Mouse (Mus musculus): Measurements from ENCODE around the gene Nbeal2. TPM values are rescaled to one million over a fixed set of nuclear protein-coding genes. Genes with fewer than 3 reads are reported as not detected.

The Nbeal2 gene
- polyA plus RNA-seq (2015; fragmentation: Nextera tagmentation; extraction: Ambion mirVana), result 2.3 and 5.9 TPM in 2 replicates

DNA sequence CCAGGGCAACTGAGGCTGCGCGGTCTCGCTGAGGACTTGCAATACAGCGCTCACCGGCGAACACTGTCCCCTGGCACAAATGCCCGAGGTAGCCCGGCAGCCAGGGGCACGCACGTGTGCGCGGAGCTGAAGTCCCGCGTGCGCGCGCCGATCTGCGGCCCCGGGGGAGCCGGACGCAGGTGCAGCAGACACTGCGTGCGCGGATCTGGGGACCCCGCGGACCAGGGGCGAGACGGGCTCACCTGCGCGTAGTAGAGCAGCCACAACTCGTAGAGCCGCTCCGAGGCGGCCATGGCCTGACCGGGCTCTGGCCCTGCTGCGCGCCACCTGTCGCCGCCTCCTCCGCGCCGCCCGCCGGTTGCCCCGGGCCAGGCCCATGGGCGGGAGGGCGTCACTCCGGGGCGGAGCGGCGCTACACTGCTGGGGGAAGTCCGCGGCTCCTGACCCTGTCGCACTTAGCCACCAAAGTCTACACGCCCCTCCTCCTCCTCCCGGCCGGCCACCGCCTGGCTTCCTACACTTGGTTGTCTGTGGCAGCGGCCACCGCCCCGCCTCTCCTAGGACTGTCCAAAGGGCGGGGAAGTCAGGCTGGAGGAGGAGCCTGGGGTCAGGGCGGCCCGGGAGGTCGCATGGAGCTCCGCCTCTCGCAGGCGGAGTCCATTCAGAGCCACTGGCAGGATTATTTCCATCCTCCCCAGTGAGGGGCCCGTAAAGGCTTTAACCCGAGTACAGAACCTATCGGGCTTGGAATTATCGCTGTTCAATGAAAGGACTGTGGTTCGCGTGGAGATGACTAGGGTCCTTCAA lies at the start of gene Nbeal2:
Gene Nbeal2 (minus strand): TSS at position 507 of the 807 bp plus-strand sequence.
- 0% methylated on average over 66 of the region's 75 CpGs for WGBS
- Histone ChIP-seq H3K4me1 (replicated peaks; ENCODE audit: control insufficient read depth, insufficient read depth, low read length) (peaks cover 61% of the 10 kb centered on the region), H3K4me3 (replicated peaks; ENCODE audit: low read length) (peak within 1 kb of the TSS; percentile 68), H3K27me3 (replicated peaks; ENCODE audit: control insufficient read depth, insufficient read depth, low read length) (no peaks in the 10 kb centered on the region; the same call in 1 of the 2 replicates), H3K9me3 (ENCODE audit: control insufficient read depth, low read length) (no peaks in the 10 kb centered on the region), H3K27ac (ENCODE audit: low read length) (no peak within 1 kb of the TSS), H3K4me2 (ENCODE audit: low read length) (peak within 1 kb of the TSS; percentile 99), H3K9ac (replicated peaks; ENCODE audit: low read depth, low read length) (peak within 1 kb of the TSS; percentile 67), H3K36me3 (ENCODE audit: control insufficient read depth, insufficient read depth) (no peaks in the 10 kb centered on the region)
- ATAC-seq, result peak; percentile 32

DNA sequence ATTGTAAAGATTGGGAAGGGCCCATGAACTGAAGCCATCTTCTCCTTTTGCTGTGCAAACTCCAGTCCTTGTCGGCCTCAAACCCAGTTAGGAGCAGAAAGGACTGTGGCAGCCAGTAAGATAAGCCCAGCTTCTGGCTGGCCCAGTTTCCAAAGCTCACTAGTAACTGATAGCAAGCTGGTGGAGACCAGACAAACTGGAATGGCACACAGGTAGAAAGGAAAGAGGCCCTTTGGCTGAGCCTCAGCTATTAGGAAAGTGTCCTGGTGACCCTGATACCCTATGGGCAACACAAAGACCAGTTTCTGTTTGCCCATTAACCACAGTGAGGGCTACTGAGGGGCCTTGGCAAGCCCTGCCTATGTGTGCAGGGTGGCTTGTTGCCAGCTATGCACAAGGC lies 48.9 kb upstream of the Nbeal2 start:
- 92% methylated on average over 1 of the region's 1 CpGs for WGBS
- Histone ChIP-seq H3K4me1 (replicated peaks; ENCODE audit: control insufficient read depth, insufficient read depth, low read length) (no peaks in the 10 kb centered on the region), H3K9ac (replicated peaks; ENCODE audit: low read depth, low read length) (no peak overlapping the region), H3K9me3 (ENCODE audit: control insufficient read depth, low read length) (no peaks in the 10 kb centered on the region), H3K36me3 (ENCODE audit: control insufficient read depth, insufficient read depth) (no peaks in the 10 kb centered on the region), H3K4me2 (ENCODE audit: low read length) (no peak overlapping the region), H3K27ac (ENCODE audit: low read length) (no peak overlapping the region), H3K4me3 (replicated peaks; ENCODE audit: low read length) (no peak overlapping the region), H3K27me3 (replicated peaks; ENCODE audit: control insufficient read depth, insufficient read depth, low read length) (no peaks in the 10 kb centered on the region)
- ATAC-seq, result no peak

DNA sequence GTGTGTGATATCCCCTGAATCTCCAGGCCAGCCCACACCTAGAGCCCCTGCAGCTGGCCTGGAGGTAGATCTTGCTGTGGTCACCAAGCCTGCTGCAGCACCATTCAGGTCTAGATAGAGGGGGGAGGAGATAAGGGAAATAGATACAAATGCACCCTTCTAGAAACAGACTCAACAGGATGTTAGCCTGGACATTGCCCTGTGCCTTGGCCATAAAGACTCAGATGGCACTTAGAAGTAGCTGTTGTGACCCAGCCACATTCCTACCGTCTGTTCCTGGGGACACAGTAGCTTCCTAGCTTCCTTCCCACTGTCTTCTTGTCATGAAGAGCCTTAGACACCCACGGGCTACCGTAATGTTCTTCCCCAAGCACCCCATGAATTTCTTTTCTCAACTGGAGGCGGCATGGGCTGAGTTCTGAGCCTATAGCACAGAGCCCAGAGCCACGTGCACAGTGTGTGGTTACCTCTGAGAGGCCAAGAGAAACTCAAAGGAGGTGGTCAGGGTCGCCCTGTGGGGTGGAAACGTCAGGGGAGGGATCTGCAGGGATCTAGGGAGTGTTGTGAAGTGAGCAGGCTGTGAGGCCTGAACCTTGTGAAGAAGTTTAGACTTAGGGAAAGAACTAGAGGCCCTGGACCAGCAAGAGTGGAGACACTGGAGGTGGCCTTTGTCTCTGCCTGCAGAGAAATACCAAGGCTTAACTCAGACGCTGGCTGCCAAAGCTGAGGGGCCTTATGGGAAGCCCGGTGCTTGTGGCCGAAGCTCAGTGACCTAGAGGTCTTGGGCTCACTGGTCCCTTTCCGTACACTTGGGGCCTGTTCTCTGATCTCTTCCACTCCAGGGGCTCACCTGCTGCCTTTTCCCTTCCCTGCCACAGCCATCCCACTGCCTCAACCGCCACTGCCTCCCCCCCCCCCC lies 47.4 kb upstream of the Nbeal2 start:
- no peak overlapping the region for H3K4me3 ChIP-seq (replicated peaks; ENCODE audit: low read length)
- ATAC-seq, result no peak

DNA sequence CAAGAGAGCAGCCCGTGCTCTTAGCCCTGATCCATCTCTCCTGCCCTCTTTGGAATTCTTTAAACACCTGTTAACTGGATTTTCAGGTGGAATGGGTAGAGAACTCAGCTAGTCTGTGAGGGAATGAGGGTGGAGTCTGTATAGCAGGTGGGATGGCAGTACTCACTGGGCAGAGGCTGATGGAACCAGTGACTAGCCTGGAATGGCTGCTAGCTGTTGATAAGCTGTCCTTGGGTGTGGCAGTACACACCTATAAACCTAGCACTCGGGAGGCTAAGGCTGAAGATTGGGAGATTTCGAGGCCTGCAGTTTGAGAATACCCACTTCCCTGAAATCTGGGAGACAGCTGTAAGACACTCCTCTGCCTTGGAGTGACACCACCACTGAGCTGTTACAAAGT lies 45.6 kb upstream of the Nbeal2 start:
- Histone ChIP-seq H3K4me2 (ENCODE audit: low read length) (no peak overlapping the region), H3K27ac (ENCODE audit: low read length) (no peak overlapping the region), H3K4me3 (replicated peaks; ENCODE audit: low read length) (no peak overlapping the region), H3K36me3 (ENCODE audit: control insufficient read depth, insufficient read depth) (no peaks in the 10 kb centered on the region), H3K4me1 (replicated peaks; ENCODE audit: control insufficient read depth, insufficient read depth, low read length) (no peaks in the 10 kb centered on the region), H3K9ac (replicated peaks; ENCODE audit: low read depth, low read length) (no peak overlapping the region), H3K9me3 (ENCODE audit: control insufficient read depth, low read length) (no peaks in the 10 kb centered on the region), H3K27me3 (replicated peaks; ENCODE audit: control insufficient read depth, insufficient read depth, low read length) (no peaks in the 10 kb centered on the region)
- no peak for ATAC-seq
- 89% methylated on average over 3 of the region's 3 CpGs for WGBS

More for the DNA sequence above, 47.4 kb upstream of the Nbeal2 start:
- Histone ChIP-seq H3K9me3 (ENCODE audit: control insufficient read depth, low read length) (no peaks in the 10 kb centered on the region), H3K4me1 (replicated peaks; ENCODE audit: control insufficient read depth, insufficient read depth, low read length) (no peaks in the 10 kb centered on the region), H3K9ac (replicated peaks; ENCODE audit: low read depth, low read length) (no peak overlapping the region), H3K27me3 (replicated peaks; ENCODE audit: control insufficient read depth, insufficient read depth, low read length) (no peaks in the 10 kb centered on the region), H3K27ac (ENCODE audit: low read length) (no peak overlapping the region), H3K4me2 (ENCODE audit: low read length) (no peak overlapping the region), H3K36me3 (ENCODE audit: control insufficient read depth, insufficient read depth) (no peaks in the 10 kb centered on the region)
- 75% methylated on average over 11 of the region's 12 CpGs for WGBS

DNA sequence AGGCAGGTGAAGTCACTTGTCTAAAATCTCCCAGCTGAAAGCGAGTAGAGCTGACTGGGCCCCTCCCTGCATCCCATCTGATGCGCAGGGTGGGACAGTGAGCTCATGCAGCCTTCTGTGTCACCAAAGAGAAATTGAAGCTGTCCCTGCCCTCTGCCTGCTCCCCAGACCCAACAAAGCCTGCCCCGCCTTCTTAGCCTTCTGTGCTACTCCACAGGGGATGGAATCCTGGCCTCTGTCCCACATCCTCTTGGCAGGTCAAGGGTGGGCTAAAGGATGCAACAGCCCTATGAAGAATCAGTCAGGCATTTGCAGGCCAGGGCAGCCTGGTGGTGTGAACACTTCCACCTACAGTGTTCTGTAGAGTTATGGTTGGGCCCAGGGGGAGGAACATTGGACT lies 43.5 kb upstream of the Nbeal2 start:
- H3K36me3 ChIP-seq (ENCODE audit: control insufficient read depth, insufficient read depth), result no peaks in the 10 kb centered on the region
- no peak for ATAC-seq
- H3K4me1 ChIP-seq (replicated peaks; ENCODE audit: control insufficient read depth, insufficient read depth, low read length), result no peaks in the 10 kb centered on the region
- no peak overlapping the region for H3K4me2 ChIP-seq (ENCODE audit: low read length)
- H3K27me3 ChIP-seq (replicated peaks; ENCODE audit: control insufficient read depth, insufficient read depth, low read length), result no peaks in the 10 kb centered on the region
- H3K4me3 ChIP-seq (replicated peaks; ENCODE audit: low read length), result no peak overlapping the region
- no peaks in the 10 kb centered on the region for H3K9me3 ChIP-seq (ENCODE audit: control insufficient read depth, low read length)
- no peak overlapping the region for H3K27ac ChIP-seq (ENCODE audit: low read length)
- no peak overlapping the region for H3K9ac ChIP-seq (replicated peaks; ENCODE audit: low read depth, low read length)
- 87% methylated on average over 3 of the region's 3 CpGs for WGBS

DNA sequence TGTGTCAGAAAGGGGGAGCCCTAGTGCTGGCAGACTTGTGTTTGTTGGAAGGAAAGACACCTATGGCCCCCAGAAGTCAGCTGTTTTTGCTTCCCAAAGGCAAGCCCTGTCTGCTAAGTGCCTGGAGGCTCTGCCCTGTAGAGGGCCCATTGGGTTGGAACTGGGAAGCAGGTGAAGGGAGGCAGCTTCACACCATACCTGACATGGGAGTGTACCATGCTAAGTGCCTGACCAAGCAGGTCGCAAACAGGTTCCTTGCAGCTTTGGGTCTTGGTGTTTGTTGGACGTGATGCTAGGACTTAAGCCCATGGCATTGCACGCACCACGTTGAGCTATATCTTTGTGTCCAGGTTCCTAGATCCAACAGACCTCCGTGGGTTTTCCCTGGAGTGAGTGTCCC lies 42.5 kb upstream of the Nbeal2 start:
- Histone ChIP-seq H3K9me3 (ENCODE audit: control insufficient read depth, low read length) (no peaks in the 10 kb centered on the region), H3K27me3 (replicated peaks; ENCODE audit: control insufficient read depth, insufficient read depth, low read length) (no peaks in the 10 kb centered on the region), H3K4me2 (ENCODE audit: low read length) (no peak overlapping the region), H3K36me3 (ENCODE audit: control insufficient read depth, insufficient read depth) (no peaks in the 10 kb centered on the region), H3K9ac (replicated peaks; ENCODE audit: low read depth, low read length) (no peak overlapping the region), H3K27ac (ENCODE audit: low read length) (no peak overlapping the region), H3K4me1 (replicated peaks; ENCODE audit: control insufficient read depth, insufficient read depth, low read length) (no peaks in the 10 kb centered on the region), H3K4me3 (replicated peaks; ENCODE audit: low read length) (no peak overlapping the region)
- no peak for ATAC-seq
- WGBS, result 88% methylated on average over 5 of the region's 5 CpGs

DNA sequence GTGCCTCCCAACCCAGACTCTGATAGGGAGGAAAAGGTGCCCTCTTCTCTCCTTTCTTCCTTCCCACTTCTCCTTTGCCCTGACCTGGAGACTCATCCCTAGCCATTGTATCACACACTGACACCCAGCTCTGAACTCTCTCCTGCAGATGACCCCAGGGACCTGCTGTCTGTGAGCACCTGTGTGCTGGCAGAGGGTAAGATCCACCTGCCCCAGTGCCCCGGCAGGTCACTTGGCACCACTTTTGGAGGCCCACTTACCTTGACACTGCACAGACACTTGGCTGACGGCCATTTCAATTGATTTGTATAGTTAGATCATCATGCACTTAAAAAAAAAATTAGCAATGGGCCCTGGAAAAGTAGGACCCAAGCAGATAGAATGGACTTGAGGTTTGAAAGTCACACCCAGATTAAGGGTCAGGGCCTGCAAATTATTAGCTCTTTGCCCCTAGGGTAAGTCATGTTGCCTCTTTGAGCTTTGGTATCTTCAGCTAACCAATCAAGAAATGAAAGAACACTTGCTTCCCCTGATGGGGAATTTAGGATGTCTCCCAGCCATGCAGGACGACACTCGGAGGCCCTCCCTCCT lies 41.3 kb upstream of the Nbeal2 start:
- Histone ChIP-seq H3K4me1 (replicated peaks; ENCODE audit: control insufficient read depth, insufficient read depth, low read length) (no peaks in the 10 kb centered on the region), H3K4me3 (replicated peaks; ENCODE audit: low read length) (no peak overlapping the region), H3K27me3 (replicated peaks; ENCODE audit: control insufficient read depth, insufficient read depth, low read length) (no peaks in the 10 kb centered on the region), H3K9me3 (ENCODE audit: control insufficient read depth, low read length) (no peaks in the 10 kb centered on the region), H3K36me3 (ENCODE audit: control insufficient read depth, insufficient read depth) (no peaks in the 10 kb centered on the region), H3K9ac (replicated peaks; ENCODE audit: low read depth, low read length) (no peak overlapping the region), H3K4me2 (ENCODE audit: low read length) (no peak overlapping the region), H3K27ac (ENCODE audit: low read length) (no peak overlapping the region)
- 89% methylated on average over 4 of the region's 4 CpGs for WGBS
- ATAC-seq, result no peak

DNA sequence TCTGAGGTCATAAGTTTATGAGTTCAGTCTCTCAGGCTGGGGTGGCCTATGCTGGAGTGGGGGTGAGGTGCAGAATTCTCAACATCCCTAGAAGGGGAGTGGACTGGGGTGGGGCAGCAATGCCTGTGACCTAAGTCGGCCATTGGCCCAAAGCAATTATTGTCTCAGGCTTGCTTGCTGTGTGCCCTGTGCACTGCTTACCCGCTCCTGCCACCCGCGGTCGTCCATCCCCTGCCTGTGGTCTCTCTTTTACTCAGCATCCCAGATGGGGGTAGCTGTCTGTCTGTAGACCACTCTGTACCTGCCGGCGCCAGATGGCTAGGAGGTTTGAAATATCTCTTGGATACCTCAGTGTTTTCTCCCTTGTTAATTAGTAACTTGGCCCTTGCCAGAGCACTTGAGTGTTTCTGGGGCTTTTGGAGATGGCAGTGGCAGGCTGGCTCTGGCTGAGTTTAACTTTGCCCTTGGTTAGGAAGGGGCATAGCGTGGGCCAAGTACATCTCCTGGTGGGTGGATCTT lies 35.4 kb upstream of the Nbeal2 start:
- 79% methylated on average over 8 of the region's 8 CpGs for WGBS
- Histone ChIP-seq H3K4me3 (replicated peaks; ENCODE audit: low read length) (no peak overlapping the region), H3K9me3 (ENCODE audit: control insufficient read depth, low read length) (no peaks in the 10 kb centered on the region), H3K36me3 (ENCODE audit: control insufficient read depth, insufficient read depth) (no peaks in the 10 kb centered on the region), H3K4me2 (ENCODE audit: low read length) (no peak overlapping the region), H3K27me3 (replicated peaks; ENCODE audit: control insufficient read depth, insufficient read depth, low read length) (no peaks in the 10 kb centered on the region), H3K27ac (ENCODE audit: low read length) (no peak overlapping the region), H3K4me1 (replicated peaks; ENCODE audit: control insufficient read depth, insufficient read depth, low read length) (peaks cover 3% of the 10 kb centered on the region), H3K9ac (replicated peaks; ENCODE audit: low read depth, low read length) (no peak overlapping the region)
- ATAC-seq, result no peak

DNA sequence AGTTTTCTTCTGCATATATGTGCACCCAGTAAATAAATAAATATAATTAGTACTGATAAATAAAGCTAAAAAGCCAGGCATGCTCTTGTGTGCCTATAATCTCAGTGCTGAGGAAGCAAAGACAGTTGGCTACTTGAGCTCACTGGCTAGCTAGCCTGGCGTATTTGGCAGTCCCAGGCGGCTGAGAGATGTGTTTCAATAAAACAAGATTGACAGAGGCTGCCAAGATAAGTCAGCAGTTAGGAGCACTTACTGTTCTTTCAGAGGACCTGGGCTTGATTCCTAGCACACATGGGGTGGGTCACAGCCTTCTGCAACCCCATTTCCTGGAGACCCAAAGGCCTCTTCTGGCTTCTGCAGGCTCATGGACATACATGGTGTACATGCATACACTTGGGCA lies 33.9 kb upstream of the Nbeal2 start:
- no peak for ATAC-seq
- Histone ChIP-seq H3K9ac (replicated peaks; ENCODE audit: low read depth, low read length) (no peak overlapping the region), H3K9me3 (ENCODE audit: control insufficient read depth, low read length) (no peaks in the 10 kb centered on the region), H3K4me3 (replicated peaks; ENCODE audit: low read length) (no peak overlapping the region), H3K4me2 (ENCODE audit: low read length) (no peak overlapping the region), H3K27me3 (replicated peaks; ENCODE audit: control insufficient read depth, insufficient read depth, low read length) (no peaks in the 10 kb centered on the region), H3K27ac (ENCODE audit: low read length) (no peak overlapping the region), H3K36me3 (ENCODE audit: control insufficient read depth, insufficient read depth) (no peaks in the 10 kb centered on the region), H3K4me1 (replicated peaks; ENCODE audit: control insufficient read depth, insufficient read depth, low read length) (peaks cover 13% of the 10 kb centered on the region)
- 63% methylated on average over 2 of the region's 2 CpGs for WGBS
